Mouse (Mus musculus) yolk sac, embryonic 10.5 days (tissue): Measurements from ENCODE around the gene Bpifc.
"Not testable (repeated sequence)": the region's sequence is repeated elsewhere in the genome, so short reads cannot be mapped to it uniquely, and the experiment has no call there.

Experiments used
- DNase-seq: peaks from one replicate; pipeline ENCODE4 v3.0.0-alpha.2; 2017; ENCODE audit warnings: low spot score

The Bpifc gene

DNA sequence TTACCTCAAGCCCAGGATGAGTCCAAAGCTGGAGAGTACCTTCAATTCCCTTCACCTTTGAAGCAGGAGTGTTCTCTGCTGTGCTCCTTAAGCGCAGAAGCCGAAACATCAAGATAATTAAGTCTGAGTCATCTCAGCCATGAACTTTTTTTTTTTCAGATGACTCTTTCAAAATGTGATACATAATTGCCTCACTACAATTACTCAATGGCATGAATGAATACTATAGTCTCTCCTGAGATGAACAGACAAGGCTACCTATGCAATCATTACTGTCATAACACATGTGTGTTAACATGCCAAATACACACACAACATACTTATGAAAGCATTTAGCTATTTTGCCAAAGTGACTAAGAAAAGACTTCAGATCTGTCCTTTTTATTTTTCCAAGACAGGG, at the start of gene Bpifc:
TSS of gene Bpifc (minus strand) at position 115 of the 400 bp plus-strand sequence.
- no peak for DNase-seq

DNA sequence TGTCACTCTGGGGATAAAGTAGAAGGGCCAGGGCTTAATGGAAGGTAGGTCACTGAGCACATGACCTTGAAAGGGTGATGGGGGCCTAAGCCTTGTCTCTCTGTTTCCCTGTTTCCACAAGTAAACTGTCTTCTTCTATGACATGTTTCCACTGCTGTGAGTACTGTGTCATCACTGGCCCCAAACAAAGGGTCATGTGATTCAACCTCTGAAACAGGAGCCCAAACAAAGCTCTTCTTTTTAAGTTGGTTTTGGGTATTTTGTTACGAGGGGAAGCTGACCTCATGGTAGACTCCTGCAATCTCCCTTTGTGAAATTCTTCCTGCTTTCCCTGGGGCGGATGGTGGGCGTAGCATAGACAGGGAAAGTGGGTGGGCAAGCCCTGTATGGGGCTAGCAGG, 48.6 kb upstream of the Bpifc start:
- DNase-seq = no peak

- peak; percentile 27 for DNase-seq
Measured at GRCm38 (mm10) chr10:86057712-86058111, 46.0 kb upstream of the Bpifc start.

DNA sequence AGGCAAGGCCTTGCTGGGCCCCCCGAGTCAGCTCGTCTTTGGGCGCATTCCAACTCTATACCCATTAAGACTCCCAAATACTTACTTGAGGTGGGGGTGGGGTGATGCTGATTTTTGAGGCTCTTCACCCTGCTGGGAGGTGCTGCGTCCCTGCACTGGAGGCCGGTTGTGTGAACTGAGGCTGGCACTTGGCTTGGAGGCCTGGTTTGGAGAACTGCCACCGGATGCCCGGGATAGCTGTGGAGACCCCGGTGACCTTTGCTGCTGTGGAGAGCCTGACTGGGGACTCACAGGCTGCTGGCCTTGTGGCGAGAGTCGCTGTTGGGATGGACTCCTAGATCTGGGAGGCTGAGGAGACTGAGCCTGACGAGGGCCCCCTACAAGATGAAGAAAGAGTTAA, 45.6 kb upstream of the Bpifc start:
- DNase-seq = no peak

DNA sequence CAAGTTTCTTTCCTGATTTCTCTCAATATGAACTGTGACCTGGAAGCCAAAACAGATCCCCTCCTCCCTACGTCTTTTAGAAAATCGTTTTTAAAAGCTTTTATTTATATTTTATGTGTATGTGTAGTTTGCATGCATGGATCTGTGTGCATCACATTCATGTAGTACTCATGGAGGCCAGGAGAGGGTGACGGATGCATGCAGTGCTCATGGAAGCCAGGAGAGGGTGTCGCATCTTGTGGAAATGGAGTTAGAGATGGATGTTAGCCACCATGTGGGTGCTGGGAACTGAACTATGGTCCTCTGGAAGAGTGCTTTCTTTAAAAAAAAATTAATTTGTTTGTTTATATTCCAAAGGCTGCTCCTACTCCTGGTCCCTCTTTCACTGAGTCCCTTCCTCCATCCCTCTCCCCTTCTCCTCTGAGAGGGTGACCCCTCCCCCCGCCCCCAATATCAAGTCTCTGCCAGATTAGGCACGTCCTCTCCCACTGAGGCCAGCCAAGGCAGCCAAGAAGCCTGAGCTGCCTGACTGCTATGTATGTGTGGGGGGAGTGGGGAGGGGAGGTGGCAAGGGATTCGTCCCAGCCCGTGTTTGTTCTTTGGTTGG, 44.7 kb upstream of the Bpifc start:
- no peak for DNase-seq

GRCm38 (mm10) chr10:86052818-86053522, 41.3 kb upstream of the Bpifc start:
- DNase-seq = no peak

DNA sequence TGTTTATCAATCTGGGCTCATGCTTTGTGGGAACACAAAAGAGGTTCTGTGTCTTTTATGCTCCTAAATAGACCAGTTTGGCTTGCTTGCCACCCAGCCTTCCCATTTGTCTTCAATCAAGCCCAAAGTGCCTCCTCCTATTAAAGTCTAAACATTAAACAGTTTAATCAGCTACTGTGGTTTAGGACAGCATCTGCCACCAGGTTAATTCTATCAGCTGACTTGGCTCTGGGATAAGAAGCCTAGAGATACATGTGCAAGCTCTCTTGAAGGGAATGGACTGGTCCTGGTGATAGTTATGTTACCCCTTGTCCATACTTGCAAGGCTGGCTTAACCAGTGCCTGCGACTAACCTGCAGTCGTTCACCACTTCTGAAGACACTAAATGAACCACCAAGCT, 38.8 kb upstream of the Bpifc start:
- DNase-seq = no peak

- no peak for DNase-seq
Measured at GRCm38 (mm10) chr10:86047786-86048185, 36.1 kb upstream of the Bpifc start.

DNA sequence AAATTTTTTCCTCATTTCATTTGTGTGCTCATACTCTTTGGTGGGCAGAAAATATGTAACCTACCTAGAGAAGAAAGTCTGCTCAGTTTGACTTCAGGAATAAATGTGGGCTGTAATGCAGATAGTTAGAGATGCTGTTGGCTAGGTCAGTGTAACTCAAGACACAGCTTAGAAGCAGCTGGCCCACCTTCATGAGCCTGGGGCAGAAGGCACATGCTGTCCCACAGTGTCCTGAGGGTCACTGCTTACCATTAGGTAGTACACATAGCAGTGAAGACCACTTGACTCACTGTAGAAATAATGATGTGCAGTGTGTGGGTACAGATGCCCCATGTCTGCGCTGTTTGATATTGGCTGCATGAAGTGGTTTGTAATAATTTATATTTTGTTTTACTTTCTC, 34.7 kb upstream of the Bpifc start:
- no peak for DNase-seq

GRCm38 (mm10) chr10:86044066-86044465, 32.4 kb upstream of the Bpifc start:
- no peak for DNase-seq

- no peak for DNase-seq
Measured at GRCm38 (mm10) chr10:86043651-86044050, 32.0 kb upstream of the Bpifc start.

GRCm38 (mm10) chr10:86034007-86034728, 22.5 kb upstream of the Bpifc start:
- DNase-seq = no peak

DNA sequence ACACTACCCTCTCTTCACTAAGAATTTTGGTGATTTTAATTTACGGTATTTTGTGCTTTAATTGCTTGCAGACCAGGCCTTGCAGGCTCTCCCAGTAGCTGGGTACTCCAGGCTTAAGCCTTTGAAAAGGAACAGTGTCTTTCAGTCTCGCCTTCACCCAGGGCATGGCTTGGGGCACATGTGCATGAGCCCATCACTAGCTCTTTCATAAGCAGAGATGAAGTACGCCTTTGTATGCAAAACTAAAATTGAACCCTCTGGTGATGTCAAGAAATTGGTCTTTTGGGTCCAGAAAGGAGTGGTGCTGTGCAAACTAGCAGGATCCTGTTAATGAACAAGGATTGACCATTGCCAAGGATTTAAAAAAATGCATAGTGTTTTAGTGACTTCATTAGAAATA, 20.8 kb upstream of the Bpifc start:
- DNase-seq = no peak

DNA sequence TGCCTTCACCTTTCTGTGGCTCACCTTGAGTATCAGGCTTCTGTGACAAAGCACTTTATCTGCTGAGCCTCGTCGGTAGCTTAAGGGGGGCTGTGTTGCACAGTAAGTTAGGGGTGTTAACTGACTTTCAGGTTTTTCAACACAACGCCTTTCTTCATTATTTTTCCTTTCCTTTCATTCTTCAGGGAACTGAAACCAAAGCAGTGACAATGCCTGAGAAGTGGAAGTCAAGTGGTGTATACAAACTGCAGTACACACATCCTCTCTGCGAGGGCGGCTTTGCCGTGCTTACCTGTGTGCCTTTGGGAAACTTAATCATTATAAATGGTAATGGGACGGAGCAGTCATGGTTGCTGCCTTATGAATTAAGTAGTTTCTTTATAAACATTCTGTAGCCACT, 19.0 kb upstream of the Bpifc start:
- DNase-seq = no peak

DNA sequence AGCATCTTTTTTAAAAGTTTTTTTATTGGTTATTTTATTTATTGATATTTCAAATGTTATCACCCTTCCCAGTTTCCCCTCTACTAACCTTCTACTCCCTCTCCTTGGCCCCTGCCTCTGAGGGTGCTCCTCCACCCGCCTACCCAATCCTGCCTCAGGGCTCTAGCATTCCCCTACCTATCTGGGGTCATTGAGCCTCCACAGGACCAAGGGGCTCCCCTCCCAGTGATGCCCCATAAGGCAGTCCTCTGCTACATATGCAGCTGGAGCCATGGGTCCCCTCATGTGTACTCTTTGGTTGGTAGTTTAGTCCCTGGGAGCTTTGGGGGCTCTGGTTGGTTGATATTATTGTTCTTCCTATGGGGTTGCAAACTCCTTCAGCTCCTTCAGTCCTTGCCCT, 15.1 kb upstream of the Bpifc start:
- DNase-seq = not testable (repeated sequence)

DNA sequence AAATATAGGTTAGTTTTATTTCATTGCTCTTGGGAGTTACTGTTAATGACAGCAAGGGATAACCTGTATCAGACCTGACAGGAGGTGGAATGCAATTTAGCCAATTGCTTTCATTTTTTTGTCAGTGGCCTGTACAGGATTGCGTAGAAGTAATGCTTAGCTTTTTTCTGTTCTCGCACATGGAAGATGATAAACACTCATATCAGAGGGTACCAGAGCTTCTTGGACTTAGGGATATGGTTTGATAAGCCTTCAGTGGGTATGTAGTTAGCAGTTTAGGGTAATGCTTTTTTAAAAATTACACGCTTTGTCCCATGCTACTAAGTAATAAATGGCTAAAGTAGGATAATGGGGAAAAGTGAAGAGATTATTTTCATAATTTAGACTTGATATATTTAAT, 14.7 kb upstream of the Bpifc start:
- DNase-seq = no peak

GRCm38 (mm10) chr10:86025906-86026305, 14.2 kb upstream of the Bpifc start:
- DNase-seq = no peak

- DNase-seq = no peak
Measured at GRCm38 (mm10) chr10:86023149-86023548, 11.5 kb upstream of the Bpifc start.

DNA sequence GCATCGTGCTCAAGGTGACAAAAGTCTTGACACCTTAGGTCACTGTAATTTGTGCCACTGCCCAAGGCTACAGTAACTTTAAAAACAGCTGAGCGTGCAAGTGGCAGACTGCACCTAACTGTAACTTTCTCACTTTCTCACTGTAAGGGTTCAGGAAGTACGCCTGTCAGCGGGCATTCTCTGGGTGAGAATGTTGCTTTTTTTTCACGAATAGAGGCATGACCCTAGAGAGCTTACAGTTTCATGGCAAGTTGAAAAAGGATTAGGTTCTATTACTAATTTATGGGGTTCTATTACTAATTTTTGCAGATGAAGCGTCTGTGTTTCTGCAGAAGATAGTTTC, 10.8 kb upstream of the Bpifc start:
- no peak for DNase-seq

- peak; percentile 89 for DNase-seq
Measured at GRCm38 (mm10) chr10:86021749-86022473, 10.2 kb upstream of the Bpifc start, which contains the start of gene Fbxo7. Gene Fbxo7 (plus strand): TSS chr10:86021972.

DNA sequence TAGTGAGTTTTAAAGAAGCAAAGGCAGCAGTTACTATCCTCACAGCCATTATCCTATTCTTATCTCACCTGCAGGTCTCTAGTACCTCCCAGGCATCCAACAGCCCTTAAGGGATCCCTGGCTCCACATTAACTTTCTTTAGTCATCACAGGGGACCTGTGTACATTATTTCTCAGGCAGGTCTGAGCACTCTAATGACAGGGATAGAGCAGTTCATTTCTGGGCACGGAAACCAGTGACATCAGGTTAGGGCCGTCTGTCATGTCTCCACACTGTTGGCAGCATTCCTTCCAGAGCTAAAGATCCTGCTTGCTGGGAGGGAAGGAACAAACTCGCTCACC, 9.7 kb upstream of the Bpifc start:
- DNase-seq = no peak

DNA sequence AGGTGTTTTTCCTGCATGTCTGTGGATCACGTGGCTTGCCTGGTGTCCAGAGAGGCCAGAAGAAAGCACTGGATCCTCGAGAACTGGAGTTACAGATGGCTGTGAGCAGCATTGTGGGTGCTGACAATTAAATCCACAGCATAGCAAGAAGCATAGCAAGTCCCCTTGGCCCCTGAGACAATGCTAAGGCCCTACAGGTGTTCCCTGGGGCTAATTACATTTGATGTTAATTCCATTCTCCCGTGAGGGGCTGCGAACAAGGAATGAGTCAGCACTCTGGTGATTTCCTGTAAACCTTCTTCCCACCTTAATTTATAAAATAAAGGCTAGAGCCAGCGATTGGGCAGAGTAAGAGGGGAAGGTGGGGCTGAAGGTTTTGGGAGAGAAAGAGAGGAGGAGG, 7.1 kb upstream of the Bpifc start:
- DNase-seq = no peak

- no peak for DNase-seq
Measured at GRCm38 (mm10) chr10:86017781-86018180, 6.1 kb upstream of the Bpifc start.
